Mouse (Mus musculus) testis, postnatal 14 days (tissue): Measurements from ENCODE around the gene Nek8.
"Not testable (repeated sequence)": the region's sequence is repeated elsewhere in the genome, so short reads cannot be mapped to it uniquely, and the experiment has no call there.

ENCODE experiments used
- DNase-seq: peaks from one replicate; pipeline ENCODE4 v3.0.0; 2021; ENCODE audit warnings: low spot score

The Nek8 gene

DNA sequence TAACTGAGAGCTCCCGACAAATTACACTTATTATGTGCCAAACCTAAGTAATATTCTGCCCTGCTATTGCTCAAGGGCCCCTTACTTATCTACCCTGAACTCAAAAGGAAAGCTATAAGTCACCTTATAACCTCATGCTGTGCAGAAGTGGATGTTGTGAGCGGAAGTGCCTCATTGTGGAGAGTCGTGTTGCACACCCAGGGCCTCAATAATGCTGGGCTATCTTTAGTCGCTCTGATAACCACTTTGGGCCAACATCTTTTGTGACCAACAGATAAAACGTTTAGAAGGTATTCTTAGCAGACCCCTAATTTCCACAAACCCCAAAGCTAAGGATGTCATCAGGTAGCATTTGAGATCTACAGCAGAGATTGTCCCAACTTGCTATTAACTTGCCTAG is 35.8 kb downstream of the Nek8 start:
- no peak for DNase-seq

DNA sequence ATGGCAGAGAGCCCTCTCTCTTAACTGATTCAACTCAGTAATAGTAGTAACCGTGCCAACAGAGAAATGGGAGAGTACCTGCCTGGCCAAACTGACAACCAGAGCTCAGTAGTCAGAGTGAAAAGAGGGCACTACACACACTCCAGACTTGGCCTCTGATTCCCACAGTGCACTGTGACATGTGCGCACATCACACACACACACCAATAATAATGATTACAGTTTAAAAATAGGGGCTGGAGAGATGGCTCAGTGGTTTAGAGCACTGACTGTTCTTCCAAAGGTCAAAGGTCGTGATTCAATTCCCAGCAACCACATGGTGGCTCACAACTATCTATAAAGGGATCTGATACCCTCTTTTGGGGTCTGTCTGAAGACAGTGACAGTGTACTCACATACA is 38.5 kb downstream of the Nek8 start:
- DNase-seq = no peak

DNA sequence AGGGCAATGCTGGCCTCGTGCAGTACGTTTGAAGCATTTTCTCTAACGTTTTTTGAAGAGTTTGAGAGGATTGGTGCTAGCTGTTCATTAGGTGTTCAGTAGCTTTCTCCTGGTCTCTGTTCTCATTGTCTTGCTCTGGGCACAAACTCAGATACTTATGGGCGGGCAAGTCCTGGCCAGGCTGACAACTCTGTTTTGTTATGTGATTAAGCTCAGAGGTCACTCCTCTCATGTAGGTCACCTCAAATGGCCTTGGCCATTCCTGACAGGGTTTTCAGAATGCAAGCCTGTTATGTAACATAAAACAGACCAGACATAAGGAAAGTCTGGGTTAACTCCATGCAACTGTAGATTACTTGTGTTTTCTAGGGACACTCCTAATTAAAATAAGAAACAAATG is 38.9 kb downstream of the Nek8 start:
- no peak for DNase-seq

- DNase-seq = no peak
Observed at GRCm38 (mm10) chr11:78136132-78136531, 40.3 kb downstream of the Nek8 start.

GRCm38 (mm10) chr11:78135314-78135713 is 41.2 kb downstream of the Nek8 start:
- DNase-seq = not testable (repeated sequence)

DNA sequence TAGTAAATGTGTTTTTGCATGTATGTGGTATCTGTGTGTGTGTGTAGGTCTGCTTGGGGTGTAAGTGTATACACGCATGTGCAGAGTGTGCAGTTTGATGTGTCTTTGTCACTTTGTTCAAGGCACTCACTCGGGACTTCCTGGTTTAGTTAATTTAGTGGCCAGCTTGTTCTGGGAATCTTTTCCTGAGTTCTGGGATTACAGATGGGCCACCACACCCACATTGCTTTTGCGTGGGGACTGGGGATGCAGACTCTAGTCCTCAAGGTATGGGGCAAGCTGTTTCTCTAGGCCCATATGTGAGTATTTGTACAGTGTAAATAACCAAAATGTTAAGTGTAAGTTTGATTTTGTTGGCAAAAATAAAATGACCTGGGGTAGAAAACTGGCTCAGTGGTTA is 42.1 kb downstream of the Nek8 start:
- DNase-seq = no peak

- DNase-seq = no peak
Observed at GRCm38 (mm10) chr11:78133915-78134314, 42.6 kb downstream of the Nek8 start.

GRCm38 (mm10) chr11:78129458-78129857 is 47.0 kb downstream of the Nek8 start:
- DNase-seq = no peak

GRCm38 (mm10) chr11:78126739-78127138 is 49.7 kb downstream of the Nek8 start:
- no peak for DNase-seq

- DNase-seq = no peak
Observed at GRCm38 (mm10) chr11:78125691-78126090, 50.8 kb downstream of the Nek8 start.

- DNase-seq = no peak
Observed at GRCm38 (mm10) chr11:78123782-78124181, 52.7 kb downstream of the Nek8 start.

DNA sequence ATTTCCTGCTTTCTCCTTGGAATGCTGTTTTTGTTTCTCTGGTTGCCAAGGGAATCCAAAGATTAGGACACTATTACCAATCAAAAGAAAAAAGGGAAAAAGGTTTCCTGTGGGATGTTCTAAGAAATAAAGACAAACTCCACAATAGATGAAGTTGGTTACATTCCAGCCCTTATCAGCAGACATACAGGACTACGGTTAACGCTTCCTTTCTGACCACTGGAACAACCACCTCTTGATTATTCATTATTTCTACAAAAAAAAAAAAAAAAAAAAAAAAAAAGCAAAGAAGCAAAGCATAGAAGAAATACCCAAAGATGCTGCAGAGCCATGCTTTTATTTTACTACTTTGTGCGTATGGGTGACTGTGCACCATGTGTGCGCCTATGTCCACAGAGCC is 53.7 kb downstream of the Nek8 start:
- DNase-seq = no peak

DNA sequence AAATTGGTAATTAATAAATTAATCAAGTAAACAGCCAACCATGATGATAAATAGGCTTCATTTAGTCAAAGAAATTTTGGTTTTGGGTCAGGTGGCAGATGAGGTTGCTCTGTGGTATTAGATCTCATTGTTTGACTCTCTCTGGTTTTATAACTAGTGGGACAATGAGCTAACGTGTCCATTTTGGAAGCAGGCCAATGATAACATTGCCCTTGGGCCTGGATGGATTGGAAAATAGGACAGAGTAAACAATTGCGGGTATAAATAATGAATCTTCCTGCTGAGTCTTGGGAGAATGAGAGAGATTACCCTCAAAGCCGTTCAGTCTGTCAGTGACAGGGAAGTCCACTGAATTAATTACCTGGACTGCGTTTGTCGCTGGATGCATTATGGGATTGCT is 55.3 kb downstream of the Nek8 start:
- DNase-seq = no peak

DNA sequence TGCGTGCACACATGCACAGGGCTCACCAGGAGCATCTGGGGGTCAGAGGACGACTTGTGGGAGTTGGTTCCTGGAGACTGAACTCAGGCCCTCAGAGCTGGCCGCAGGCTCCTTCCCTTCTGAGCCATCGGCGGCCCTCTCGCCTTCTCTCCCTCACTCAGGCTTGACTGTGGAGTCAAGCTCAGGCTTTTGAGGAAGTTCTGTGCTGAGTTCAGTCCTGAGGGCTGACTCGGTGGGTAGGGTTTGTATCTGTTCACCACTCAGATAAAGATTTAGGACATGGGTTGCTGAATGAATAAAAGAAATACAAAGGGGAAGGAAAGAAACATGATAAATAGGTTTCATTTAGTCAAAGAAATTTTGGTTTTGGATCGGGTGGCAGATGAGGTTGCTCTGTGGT is 56.6 kb downstream of the Nek8 start:
- DNase-seq = no peak

DNA sequence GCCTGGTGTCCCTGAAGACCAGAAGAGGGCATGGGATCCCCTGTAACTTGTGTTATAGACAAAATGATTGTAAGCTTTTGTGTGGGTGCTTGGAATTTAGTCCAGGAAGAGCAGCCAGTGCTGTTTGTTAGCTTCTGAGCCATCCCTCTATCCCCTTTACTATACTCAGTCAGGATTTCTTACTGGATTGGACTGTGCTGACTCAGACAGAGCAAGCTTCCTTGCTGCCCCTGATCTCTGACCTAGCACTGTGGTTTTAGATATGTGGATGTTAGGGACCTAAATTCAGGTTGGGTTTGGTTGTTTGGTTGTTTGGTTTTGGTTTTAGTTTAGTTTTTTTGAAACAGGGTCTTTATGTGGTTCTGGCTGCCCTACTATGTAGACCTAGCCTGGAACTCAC is 58.0 kb downstream of the Nek8 start:
- no peak for DNase-seq

GRCm38 (mm10) chr11:78116146-78116410 is 60.4 kb downstream of the Nek8 start:
- DNase-seq = no peak
